8 mouse cellular contexts compared by ENCODE assay signal in genomic region chr12:112793601-112794355, GRCm38 (mm10). TPM values are rescaled to one million over a fixed set of nuclear protein-coding genes. Genes with fewer than 3 reads are reported as not detected.
DNase-seq lines count a peak whose midpoint lies in the region; ATAC-seq and TF ChIP-seq lines count a peak whose summit lies in the region.

No protein-coding gene starts in this region.

- peaks cover 6% of the 10 kb centered on the region for H3K4me1 ChIP-seq in hindbrain, postnatal 0 days (ENCODE audit: insufficient read depth, low read length)
- H3K4me1 ChIP-seq in hindbrain, embryonic 11.5 days (replicated peaks; ENCODE audit: control insufficient read depth, insufficient read depth, low read length): no peaks in the 10 kb centered on the region
- peaks cover 32% of the 10 kb centered on the region for H3K4me1 ChIP-seq in heart, embryonic 11.5 days (ENCODE audit: control insufficient read depth, insufficient read depth, low read length)

- H3K36me3 ChIP-seq in hindbrain, postnatal 0 days (ENCODE audit: insufficient read depth, low read length): no peaks in the 10 kb centered on the region
- no peaks in the 10 kb centered on the region for H3K36me3 ChIP-seq in hindbrain, embryonic 11.5 days (ENCODE audit: control insufficient read depth, insufficient read depth, low read length)
- no peaks in the 10 kb centered on the region for H3K36me3 ChIP-seq in heart, embryonic 11.5 days (ENCODE audit: control insufficient read depth, insufficient read depth, low read length)

- H3K4me2 ChIP-seq in hindbrain, postnatal 0 days (ENCODE audit: low read depth, low read length): no peak overlapping the region
- no peak overlapping the region for H3K4me2 ChIP-seq in hindbrain, embryonic 11.5 days (replicated peaks; ENCODE audit: low read depth, low read length)
- peak overlapping the region; percentile 44 for H3K4me2 ChIP-seq in heart, embryonic 11.5 days

- ATAC-seq in hindbrain, postnatal 0 days: no peak
- no peak for ATAC-seq in hindbrain, embryonic 11.5 days (ENCODE audit: low FRiP score)
- 0 out of 2 replicates have a peak, but pooled peaks have one; percentile 47 for ATAC-seq in heart, embryonic 11.5 days (replicated peaks; ENCODE audit: insufficient number of reproducible peaks, low FRiP score, low TSS enrichment)

- no peaks in the 10 kb centered on the region for H3K27me3 ChIP-seq in hindbrain, postnatal 0 days (ENCODE audit: insufficient read depth, low read length)
- H3K27me3 ChIP-seq in hindbrain, embryonic 11.5 days (ENCODE audit: control insufficient read depth, insufficient read depth, low read length): no peaks in the 10 kb centered on the region
- peaks cover 4% of the 10 kb centered on the region; the same call in 1 of the 2 replicates for H3K27me3 ChIP-seq in heart, embryonic 11.5 days (ENCODE audit: control insufficient read depth, insufficient read depth, low read length)

- TF ChIP-seq CTCF in hindbrain, postnatal 0 days (IDR thresholded peaks at IDR 0.05; ENCODE audit: low read depth): no peak

- DNase-seq in hindbrain, postnatal 0 days (ENCODE audit: low spot score): peak; percentile 40
- DNase-seq in hindbrain, embryonic 11.5 days (ENCODE audit: low spot score): no peak
- DNase-seq in adrenal gland, adult 8-10 months: peak; percentile 36
- DNase-seq in lung, postnatal 25 days (ENCODE audit: low spot score): peak; percentile 61
- no peak for DNase-seq in right cerebral cortex, postnatal 25 days
- DNase-seq in thymus, postnatal 10 days (ENCODE audit: low spot score in 2 of 2): no peak
- no peak for DNase-seq in kidney, adult 11 months

- no peak overlapping the region for H3K9ac ChIP-seq in hindbrain, postnatal 0 days (replicated peaks; ENCODE audit: low read length)
- no peak overlapping the region for H3K9ac ChIP-seq in hindbrain, embryonic 11.5 days (ENCODE audit: low read depth, low read length)
- peak overlapping the region; percentile 56; the same call in 1 of the 2 replicates for H3K9ac ChIP-seq in heart, embryonic 11.5 days (ENCODE audit: low read depth, low read length)

- no peak overlapping the region for H3K27ac ChIP-seq in hindbrain, postnatal 0 days
- H3K27ac ChIP-seq in hindbrain, embryonic 11.5 days (ENCODE audit: low read depth, low read length): no peak overlapping the region
- H3K27ac ChIP-seq in heart, embryonic 11.5 days (ENCODE audit: low read depth, low read length): peak overlapping the region; percentile 46; the same call in 1 of the 2 replicates

- no peak overlapping the region for H3K4me3 ChIP-seq in hindbrain, postnatal 0 days (ENCODE audit: low read length)
- no peak overlapping the region for H3K4me3 ChIP-seq in hindbrain, embryonic 11.5 days (ENCODE audit: low read depth, low read length)
- H3K4me3 ChIP-seq in heart, embryonic 11.5 days (ENCODE audit: low read depth, low read length): no peak overlapping the region

- H3K9me3 ChIP-seq in hindbrain, postnatal 0 days (ENCODE audit: low read length): no peaks in the 10 kb centered on the region
- no peaks in the 10 kb centered on the region for H3K9me3 ChIP-seq in hindbrain, embryonic 11.5 days (ENCODE audit: control insufficient read depth, low read length)
- no peaks in the 10 kb centered on the region for H3K9me3 ChIP-seq in heart, embryonic 11.5 days (replicated peaks; ENCODE audit: control insufficient read depth, low read length)

- WGBS in hindbrain, postnatal 0 days: 70% methylated on average over 13 of the region's 13 CpGs
- 83% methylated on average over 13 of the region's 13 CpGs for WGBS in hindbrain, embryonic 11.5 days
- WGBS in heart, embryonic 11.5 days (ENCODE audit: insufficient replicate concordance): 52% methylated on average over 13 of the region's 13 CpGs

RNA-seq across cellular contexts. Expression of gene Ahnak2, which starts 8.7 kb away (rescaled TPM):
- 7.7 and 12.1 TPM in 2 replicates for total RNA-seq in hindbrain, postnatal 0 days (2014; rRNA removed)
- 3.3 and 3.6 TPM in 2 replicates for polyA plus RNA-seq in hindbrain, postnatal 0 days (2015; fragmentation: Nextera tagmentation; extraction: Ambion mirVana)
- polyA plus RNA-seq in hindbrain, embryonic 11.5 days (2014; fragmentation: Nextera tagmentation; extraction: Ambion mirVana): 0.21 and 0.29 TPM in 2 replicates
- 10 to 100 TPM in 3 of 4 experiments, 1 to 10 TPM in 1; 7.6 to 17.7 (median 14.5) TPM for total RNA-seq in adrenal gland, adult 8-10 months (2022)
- polyA plus RNA-seq in heart, embryonic 11.5 days (2014; fragmentation: Nextera tagmentation; extraction: Ambion mirVana): 0.63 and 0.79 TPM in 2 replicates

RNA-seq across cellular contexts. Expression of gene Clba1, which starts 15.0 kb away (rescaled TPM):
- 16.7 and 16.9 TPM in 2 replicates for total RNA-seq in hindbrain, postnatal 0 days (2014; rRNA removed)
- polyA plus RNA-seq in hindbrain, postnatal 0 days (2015; fragmentation: Nextera tagmentation; extraction: Ambion mirVana): 20.3 and 21.0 TPM in 2 replicates
- polyA plus RNA-seq in hindbrain, embryonic 11.5 days (2014; fragmentation: Nextera tagmentation; extraction: Ambion mirVana): 15.4 and 15.9 TPM in 2 replicates
- 10 to 100 TPM; 10.6 to 16.1 (median 14.0) TPM for total RNA-seq in adrenal gland, adult 8-10 months (2022)
- 11.5 and 13.0 TPM in 2 replicates for polyA plus RNA-seq in heart, embryonic 11.5 days (2014; fragmentation: Nextera tagmentation; extraction: Ambion mirVana)

RNA-seq across cellular contexts. Expression of gene Pld4, which starts 33.3 kb away (rescaled TPM):
- 10.5 and 14.5 TPM in 2 replicates for total RNA-seq in hindbrain, postnatal 0 days (2014; rRNA removed)
- polyA plus RNA-seq in hindbrain, postnatal 0 days (2015; fragmentation: Nextera tagmentation; extraction: Ambion mirVana): 9.4 and 10.8 TPM in 2 replicates
- 4.7 and 6.2 TPM in 2 replicates for polyA plus RNA-seq in hindbrain, embryonic 11.5 days (2014; fragmentation: Nextera tagmentation; extraction: Ambion mirVana)
- total RNA-seq in adrenal gland, adult 8-10 months (2022): 10 to 100 TPM in 3 of 4 experiments, 1 to 10 TPM in 1; 9.1 to 21.7 (median 15.5) TPM
- polyA plus RNA-seq in heart, embryonic 11.5 days (2014; fragmentation: Nextera tagmentation; extraction: Ambion mirVana): 1.5 and 1.7 TPM in 2 replicates

RNA-seq across cellular contexts. Expression of gene Cdca4, which starts 35.4 kb away (rescaled TPM):
- total RNA-seq in hindbrain, postnatal 0 days (2014; rRNA removed): 27.9 and 28.6 TPM in 2 replicates
- polyA plus RNA-seq in hindbrain, postnatal 0 days (2015; fragmentation: Nextera tagmentation; extraction: Ambion mirVana): 23.6 and 25.2 TPM in 2 replicates
- polyA plus RNA-seq in hindbrain, embryonic 11.5 days (2014; fragmentation: Nextera tagmentation; extraction: Ambion mirVana): 146 and 151 TPM in 2 replicates
- total RNA-seq in adrenal gland, adult 8-10 months (2022): 10 to 100 TPM; 11.7 to 14.7 (median 13.6) TPM
- polyA plus RNA-seq in heart, embryonic 11.5 days (2014; fragmentation: Nextera tagmentation; extraction: Ambion mirVana): 61.5 and 62.8 TPM in 2 replicates

Comparison
In these comparisons a context has a peak if more than half of its experiments do, and no peak if none do; other contexts are left out.
1. DNase-seq: peak in hindbrain, postnatal 0 days (single experiment), adrenal gland, adult 8-10 months (single experiment) and lung, postnatal 25 days (single experiment); none in hindbrain, embryonic 11.5 days (single experiment), right cerebral cortex, postnatal 25 days (single experiment), thymus, postnatal 10 days (0 of 2) and kidney, adult 11 months (single experiment).